Mouse (Mus musculus) heart, embryonic 13.5 days (tissue): ENCODE measurements at regions not wholly inside any gene's neighbourhood (a gene's known extent, or its start where the extent isn't known, plus 50 kb on each side); places are given as distances from the start of the nearest gene placed in this dataset.
A peak's percentile ranks its signal among the peaks of the same experiment; 100 is the strongest.

Experiments
- ATAC-seq: fragments of 200-750 bp; cut with Nextera tagmentation; 2 replicates; pipeline ENCODE4 v1.8.0; 2017; ENCODE audit warnings: moderate TSS enrichment; ENCODE audit not compliant: insufficient number of reproducible peaks, low FRiP score, low TSS enrichment; ENCODE audit errors: extremely low read depth
- H3K27ac ChIP-seq: fragments of 300-500 bp; sonication (generic); replicated peaks from 2 replicates; pipeline ENCODE4 v1.5.1; 2015; ENCODE audit warnings: moderate library complexity, mild to moderate bottlenecking, inconsistent platforms
- H3K27me3 ChIP-seq: fragments of 300-500 bp; sonication (generic); replicated peaks from 2 replicates; pipeline ENCODE4 v1.6.1; 2015; ENCODE audit warnings: mild to moderate bottlenecking, inconsistent platforms
- H3K36me3 ChIP-seq: fragments of 300-500 bp; sonication (generic); 2 replicates; pipeline ENCODE4 v1.6.1; 2015; ENCODE audit warnings: mild to moderate bottlenecking, inconsistent platforms
- H3K4me1 ChIP-seq: fragments of 300-500 bp; sonication (generic); 2 replicates; pipeline ENCODE4 v1.6.1; 2015; ENCODE audit warnings: inconsistent platforms
- H3K4me2 ChIP-seq: fragments of 300-500 bp; sonication (generic); 2 replicates; pipeline ENCODE4 v1.6.1; 2015; ENCODE audit warnings: inconsistent platforms, mild to moderate bottlenecking, moderate library complexity
- H3K4me3 ChIP-seq: fragments of 300-500 bp; sonication (generic); 2 replicates; pipeline ENCODE4 v1.5.1; 2015; ENCODE audit warnings: moderate library complexity, mild to moderate bottlenecking, inconsistent platforms
- H3K9ac ChIP-seq: fragments of 300-500 bp; sonication (generic); 2 replicates; pipeline ENCODE4 v1.6.1; 2015; ENCODE audit warnings: inconsistent platforms, mild to moderate bottlenecking, moderate library complexity
- H3K9me3 ChIP-seq: fragments of 300-500 bp; sonication (generic); 2 replicates; pipeline ENCODE4 v1.6.1; 2016; ENCODE audit warnings: inconsistent platforms
- WGBS: fragments of 180-500 bp; shearing (Covaris S2); methylation state at CpG from one replicate; pipeline ENCODE4 v1.1.7; 2015; ENCODE audit warnings: mixed read lengths; 5-methylcytosine and 5-hydroxymethylcytosine counted together

- Histone ChIP-seq H3K4me2 (no peak overlapping the region), H3K9ac (no peak overlapping the region), H3K36me3 (no peaks in the 10 kb centered on the region), H3K27ac (no peak overlapping the region), H3K4me1 (peaks cover 24% of the 10 kb centered on the region), H3K4me3 (no peak overlapping the region), H3K9me3 (no peaks in the 10 kb centered on the region), H3K27me3 (no peaks in the 10 kb centered on the region)
- WGBS: 76% methylated on average over 2 of the region's 2 CpGs
- ATAC-seq: no peak
Measured at GRCm38 (mm10) chr6:51339301-51339700, 93.2 kb upstream of the Nfe2l3 start.

DNA sequence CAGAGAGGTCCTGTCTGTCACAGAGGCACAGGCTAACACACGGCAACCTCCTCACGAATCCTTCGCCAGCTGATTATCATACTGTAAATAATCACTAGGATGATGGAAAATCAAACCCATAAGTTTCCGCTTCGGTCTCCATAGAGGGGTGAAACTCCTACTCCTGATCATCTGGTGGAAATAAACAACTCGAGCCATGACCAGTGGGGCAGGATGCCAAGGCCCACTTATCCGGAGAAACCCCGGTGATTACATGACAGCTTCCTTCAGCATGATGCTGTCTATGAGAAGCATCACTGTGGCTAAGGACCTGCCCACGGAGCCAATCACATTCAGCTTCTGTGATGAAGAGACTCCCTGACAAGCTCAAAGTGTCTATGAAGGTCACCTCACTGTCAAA lies 84.7 kb upstream of the Nfe2l3 start:
- no peak for ATAC-seq
- no peak overlapping the region for H3K4me2 ChIP-seq
- 0 out of 2 replicates have a peak, but pooled peaks cover 3% of the 10 kb centered on the region for H3K4me1 ChIP-seq
- H3K4me3 ChIP-seq: no peak overlapping the region
- H3K9me3 ChIP-seq: no peaks in the 10 kb centered on the region
- no peak overlapping the region for H3K9ac ChIP-seq
- 62% methylated on average over 9 of the region's 9 CpGs for WGBS
- H3K36me3 ChIP-seq: no peaks in the 10 kb centered on the region
- no peak overlapping the region for H3K27ac ChIP-seq
- no peaks in the 10 kb centered on the region for H3K27me3 ChIP-seq

GRCm38 (mm10) chr6:51349771-51350170 lies 82.7 kb upstream of the Nfe2l3 start:
- Histone ChIP-seq H3K9ac (no peak overlapping the region), H3K4me3 (no peak overlapping the region), H3K27ac (no peak overlapping the region), H3K27me3 (no peaks in the 10 kb centered on the region), H3K36me3 (no peaks in the 10 kb centered on the region), H3K9me3 (no peaks in the 10 kb centered on the region), H3K4me1 (0 out of 2 replicates have a peak, but pooled peaks cover 3% of the 10 kb centered on the region), H3K4me2 (no peak overlapping the region)
- 70% methylated on average over 3 of the region's 3 CpGs for WGBS
- ATAC-seq: no peak

DNA sequence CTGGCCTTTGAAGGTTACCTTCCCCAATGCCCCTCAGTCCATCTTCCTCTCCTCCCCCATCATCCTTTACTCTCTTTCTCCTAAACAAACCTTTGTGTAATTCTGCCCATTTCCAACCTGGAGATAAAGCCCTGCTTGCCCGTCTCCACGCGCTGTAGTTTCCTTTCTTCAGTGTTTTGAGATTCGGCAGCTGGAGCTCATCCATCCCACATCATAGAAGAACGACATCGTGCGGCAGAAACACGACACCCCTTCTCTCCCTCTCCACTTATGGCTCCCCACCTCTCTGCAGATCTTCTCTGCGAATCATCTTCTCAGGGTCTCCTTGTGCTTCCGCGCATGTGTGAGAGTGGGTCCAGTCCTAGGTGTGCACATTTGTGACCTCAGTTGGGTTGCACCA lies 77.4 kb upstream of the Nfe2l3 start:
- 61% methylated on average over 11 of the region's 11 CpGs for WGBS
- no peak for ATAC-seq
- Histone ChIP-seq H3K4me1 (peaks cover 17% of the 10 kb centered on the region), H3K4me3 (no peak overlapping the region), H3K9me3 (no peaks in the 10 kb centered on the region), H3K27me3 (no peaks in the 10 kb centered on the region), H3K9ac (no peak overlapping the region), H3K27ac (no peak overlapping the region), H3K36me3 (no peaks in the 10 kb centered on the region), H3K4me2 (no peak overlapping the region)

GRCm38 (mm10) chr6:51361611-51362180 lies 70.8 kb upstream of the Nfe2l3 start:
- Histone ChIP-seq H3K27me3 (peaks cover 5% of the 10 kb centered on the region; the same call in 1 of the 2 replicates), H3K4me3 (no peak overlapping the region), H3K27ac (no peak overlapping the region), H3K36me3 (no peaks in the 10 kb centered on the region), H3K9me3 (no peaks in the 10 kb centered on the region), H3K9ac (no peak overlapping the region), H3K4me2 (no peak overlapping the region), H3K4me1 (peaks cover 33% of the 10 kb centered on the region)
- ATAC-seq: no peak
- WGBS: 74% methylated on average over 12 of the region's 12 CpGs

DNA sequence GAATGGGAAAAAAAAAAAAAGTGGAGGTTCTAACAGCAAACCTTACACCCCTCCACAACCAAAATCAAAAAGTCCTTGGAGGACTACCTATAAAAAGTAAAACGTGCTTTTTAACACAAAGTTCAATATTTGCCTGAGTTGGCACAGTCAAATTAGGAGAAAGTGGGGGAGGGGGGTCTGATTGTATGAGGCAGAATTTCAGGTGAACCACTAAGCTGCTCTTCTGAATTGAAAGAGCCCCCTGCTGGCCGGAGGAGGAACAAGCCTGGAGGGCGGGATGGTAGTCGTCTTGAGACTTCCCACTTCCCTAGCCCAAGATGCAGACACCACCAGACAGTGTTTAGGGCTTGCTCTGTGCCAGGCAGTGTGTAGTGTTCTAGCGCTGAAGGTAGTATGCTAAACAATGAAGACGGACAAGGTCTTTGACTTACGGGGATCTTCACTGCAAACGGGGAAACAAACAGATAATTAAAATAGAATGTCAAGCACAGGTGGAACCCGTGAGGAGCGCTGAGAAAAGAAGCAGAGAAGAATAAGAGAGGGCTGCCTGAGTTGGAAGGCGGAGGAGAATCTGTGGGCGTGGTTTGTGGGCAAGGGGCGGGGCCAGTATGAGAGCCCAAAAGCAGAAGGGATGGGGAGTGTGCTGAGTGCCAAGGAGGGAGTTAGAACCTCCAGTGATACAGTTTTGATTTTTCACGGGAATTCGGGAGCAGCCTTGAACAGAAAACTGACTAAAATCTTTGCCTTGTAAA lies 69.8 kb upstream of the Nfe2l3 start:
- peak overlapping the region; percentile 63 for H3K4me2 ChIP-seq
- no peak for ATAC-seq
- 5% methylated on average over 15 of the region's 15 CpGs for WGBS
- no peak overlapping the region for H3K27ac ChIP-seq
- H3K36me3 ChIP-seq: no peaks in the 10 kb centered on the region
- H3K4me3 ChIP-seq: peak overlapping the region; percentile 41
- H3K4me1 ChIP-seq: peaks cover 33% of the 10 kb centered on the region
- no peaks in the 10 kb centered on the region for H3K9me3 ChIP-seq
- H3K9ac ChIP-seq: peak overlapping the region; percentile 25; the same call in 1 of the 2 replicates
- H3K27me3 ChIP-seq: peaks cover 5% of the 10 kb centered on the region; the same call in 1 of the 2 replicates

- no peaks in the 10 kb centered on the region for H3K36me3 ChIP-seq
- no peak overlapping the region for H3K4me2 ChIP-seq
- no peak overlapping the region for H3K27ac ChIP-seq
- ATAC-seq: no peak
- H3K9me3 ChIP-seq: no peaks in the 10 kb centered on the region
- peaks cover 25% of the 10 kb centered on the region for H3K4me1 ChIP-seq
- H3K9ac ChIP-seq: no peak overlapping the region
- no peak overlapping the region for H3K4me3 ChIP-seq
- WGBS: 76% methylated on average over 6 of the region's 6 CpGs
- H3K27me3 ChIP-seq: peaks cover 5% of the 10 kb centered on the region; the same call in 1 of the 2 replicates
Measured at GRCm38 (mm10) chr6:51364776-51365175, 67.7 kb upstream of the Nfe2l3 start.

DNA sequence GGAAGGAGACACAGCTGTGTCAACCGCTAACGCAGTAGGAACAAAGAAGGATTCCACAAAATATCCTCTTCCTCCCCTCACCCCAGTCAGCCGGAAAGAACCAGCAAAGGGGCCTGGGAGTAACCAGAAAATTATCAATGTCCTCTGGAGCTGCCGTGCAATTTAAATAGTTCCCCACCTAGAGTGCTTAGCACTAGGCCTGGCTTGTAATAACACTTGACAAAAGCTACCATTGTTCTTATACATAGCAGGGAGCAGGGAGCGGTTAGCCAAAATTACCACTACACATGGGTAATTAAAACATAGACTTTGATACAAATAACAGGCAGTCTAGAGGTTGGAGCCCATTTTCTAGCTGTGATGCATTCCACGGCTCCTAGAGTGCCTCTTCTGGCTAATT lies 62.7 kb upstream of the Nfe2l3 start:
- Histone ChIP-seq H3K36me3 (no peaks in the 10 kb centered on the region), H3K27ac (peak overlapping the region; percentile 56), H3K4me1 (peaks cover 13% of the 10 kb centered on the region), H3K9me3 (no peaks in the 10 kb centered on the region), H3K4me2 (no peak overlapping the region), H3K27me3 (no peaks in the 10 kb centered on the region), H3K9ac (no peak overlapping the region), H3K4me3 (no peak overlapping the region)
- no peak for ATAC-seq
- WGBS: 43% methylated on average over 6 of the region's 6 CpGs

DNA sequence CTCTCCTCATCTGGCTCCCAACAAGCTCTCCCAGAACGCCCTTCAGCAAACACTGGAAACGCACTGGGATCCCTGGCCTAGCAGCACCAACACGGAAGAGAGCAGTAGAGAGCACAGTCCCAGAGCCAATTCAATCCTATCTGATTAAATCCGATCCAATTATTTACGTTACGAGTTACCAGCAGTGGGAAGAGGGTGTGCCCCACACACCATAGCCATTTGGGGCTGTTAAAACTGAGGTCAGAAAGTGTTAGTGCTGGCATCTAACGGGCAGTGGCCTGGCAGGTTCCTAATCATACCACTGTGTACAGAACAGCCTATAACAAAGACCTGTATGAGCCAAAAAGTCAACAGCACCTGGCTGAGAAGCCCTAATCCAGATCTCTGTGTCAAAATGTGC lies 60.1 kb upstream of the Nfe2l3 start:
- Histone ChIP-seq H3K4me1 (peaks cover 9% of the 10 kb centered on the region), H3K4me2 (no peak overlapping the region), H3K9me3 (no peaks in the 10 kb centered on the region), H3K36me3 (no peaks in the 10 kb centered on the region), H3K9ac (no peak overlapping the region), H3K4me3 (no peak overlapping the region), H3K27ac (no peak overlapping the region), H3K27me3 (no peaks in the 10 kb centered on the region)
- WGBS: 60% methylated on average over 7 of the region's 7 CpGs
- ATAC-seq: no peak

GRCm38 (mm10) chr6:51378436-51378835 lies 54.0 kb upstream of the Nfe2l3 start:
- H3K9ac ChIP-seq: no peak overlapping the region
- peaks cover 11% of the 10 kb centered on the region for H3K4me1 ChIP-seq
- no peak overlapping the region for H3K27ac ChIP-seq
- ATAC-seq: no peak
- no peaks in the 10 kb centered on the region for H3K36me3 ChIP-seq
- no peaks in the 10 kb centered on the region for H3K9me3 ChIP-seq
- H3K4me2 ChIP-seq: no peak overlapping the region
- H3K4me3 ChIP-seq: no peak overlapping the region
- no peaks in the 10 kb centered on the region for H3K27me3 ChIP-seq
- WGBS: 85% methylated on average over 3 of the region's 3 CpGs

DNA sequence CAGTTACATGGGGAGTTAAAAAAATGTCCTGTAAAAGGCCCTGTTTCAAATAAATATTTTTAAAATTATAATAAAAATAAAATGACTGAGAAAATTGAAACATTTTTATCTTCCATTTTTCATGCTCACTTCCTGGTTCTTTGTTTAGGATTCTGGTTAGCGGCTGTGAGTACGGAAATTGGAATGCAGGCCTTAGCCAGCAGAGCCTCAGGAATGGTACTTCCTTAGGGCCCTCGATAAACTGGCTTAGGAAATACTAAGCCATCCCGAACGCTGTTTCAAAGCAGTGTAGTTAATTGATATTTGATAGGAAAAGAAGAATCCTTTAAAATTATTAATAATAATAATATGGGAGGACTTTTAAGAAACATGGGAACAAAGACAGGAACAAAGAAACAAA lies 53.4 kb upstream of the Nfe2l3 start:
- ATAC-seq: no peak
- H3K9me3 ChIP-seq: no peaks in the 10 kb centered on the region
- peaks cover 11% of the 10 kb centered on the region for H3K4me1 ChIP-seq
- peak overlapping the region; percentile 87 for H3K27ac ChIP-seq
- peak overlapping the region; percentile 75 for H3K4me2 ChIP-seq
- H3K27me3 ChIP-seq: no peaks in the 10 kb centered on the region
- 10% methylated on average over 5 of the region's 5 CpGs for WGBS
- H3K9ac ChIP-seq: peak overlapping the region; percentile 88
- no peaks in the 10 kb centered on the region for H3K36me3 ChIP-seq
- H3K4me3 ChIP-seq: peak overlapping the region; percentile 55
